Mouse (Mus musculus) intestine, embryonic 14.5 days (tissue): Measurements from ENCODE around the gene Dll3. TPM values are rescaled to one million over a fixed set of nuclear protein-coding genes. Genes with fewer than 3 reads are reported as not detected.

Experiments
- ATAC-seq: fragments of 200-750 bp; cut with Nextera tagmentation; replicated peaks from 2 replicates; pipeline ENCODE4 v1.8.0; 2017; ENCODE audit warnings: low read depth, moderate number of reproducible peaks, moderate TSS enrichment, moderate library complexity; ENCODE audit not compliant: low FRiP score, low TSS enrichment
- DNase-seq: peaks from one replicate; pipeline ENCODE4 v3.0.0-alpha.2; 2018; ENCODE audit warnings: low spot score
- H3K27ac ChIP-seq: fragments of 300-500 bp; sonication (generic); 2 replicates; pipeline ENCODE4 v1.5.1; 2014; ENCODE audit warnings: low read depth, mild to moderate bottlenecking, control low read depth
- H3K27me3 ChIP-seq: fragments of 300-500 bp; sonication (generic); replicated peaks from 2 replicates; pipeline ENCODE4 v1.6.1; 2014; ENCODE audit warnings: low read length, control low read depth; ENCODE audit not compliant: control insufficient read depth, insufficient read depth
- H3K36me3 ChIP-seq: fragments of 300-500 bp; sonication (generic); 2 replicates; pipeline ENCODE4 v1.6.1; 2014; ENCODE audit warnings: low read length, control low read depth; ENCODE audit not compliant: control insufficient read depth, insufficient read depth
- H3K4me1 ChIP-seq: fragments of 300-500 bp; sonication (generic); replicated peaks from 2 replicates; pipeline ENCODE4 v1.6.1; 2014; ENCODE audit warnings: low read length, control low read depth, mixed read lengths; ENCODE audit not compliant: control insufficient read depth, insufficient read depth
- H3K4me2 ChIP-seq: fragments of 300-500 bp; sonication (generic); 2 replicates; pipeline ENCODE4 v1.6.1; 2014; ENCODE audit warnings: low read length
- H3K4me3 ChIP-seq: fragments of 300-500 bp; sonication (generic); 2 replicates; pipeline ENCODE4 v1.5.1; 2014; ENCODE audit warnings: low read depth, low read length, control low read depth, mixed read lengths
- H3K9ac ChIP-seq: fragments of 300-500 bp; sonication (generic); 2 replicates; pipeline ENCODE4 v1.6.1; 2014; ENCODE audit warnings: mild to moderate bottlenecking, low read length
- H3K9me3 ChIP-seq: fragments of 300-500 bp; sonication (generic); 2 replicates; pipeline ENCODE4 v1.6.1; 2016; ENCODE audit warnings: low read length, control low read depth; ENCODE audit not compliant: control insufficient read depth
- WGBS: fragments of 180-500 bp; shearing (Covaris S2); extraction: QIAGEN DNeasy Blood & Tissue Kit; methylation state at CpG from one replicate; pipeline ENCODE4 v1.1.7; 2014; 5-methylcytosine and 5-hydroxymethylcytosine counted together
- polyA plus RNA-seq: library from polyadenylated mRNA; unstranded; fragments of >200 nt; fragmentation: Nextera tagmentation; extraction: Ambion mirVana; gene quantifications from 2 replicates; pipeline ENCODE4 v1.2.1, GENCODE M21; 2014

Dll3 gene
- polyA plus RNA-seq, 1 experiment from 2014 or later: 6.8 TPM

GRCm38 (mm10) chr7:28318036-28318435, 16.0 kb upstream of the Dll3 start:
- no peak for DNase-seq
- Histone ChIP-seq H3K4me3 (no peak overlapping the region), H3K4me1 (no peaks in the 10 kb centered on the region), H3K36me3 (peaks cover 90% of the 10 kb centered on the region), H3K27me3 (no peaks in the 10 kb centered on the region), H3K27ac (no peak overlapping the region), H3K9me3 (no peaks in the 10 kb centered on the region), H3K9ac (no peak overlapping the region), H3K4me2 (no peak overlapping the region)
- 87% methylated on average over 3 of the region's 3 CpGs for WGBS
- no peak for ATAC-seq

DNA sequence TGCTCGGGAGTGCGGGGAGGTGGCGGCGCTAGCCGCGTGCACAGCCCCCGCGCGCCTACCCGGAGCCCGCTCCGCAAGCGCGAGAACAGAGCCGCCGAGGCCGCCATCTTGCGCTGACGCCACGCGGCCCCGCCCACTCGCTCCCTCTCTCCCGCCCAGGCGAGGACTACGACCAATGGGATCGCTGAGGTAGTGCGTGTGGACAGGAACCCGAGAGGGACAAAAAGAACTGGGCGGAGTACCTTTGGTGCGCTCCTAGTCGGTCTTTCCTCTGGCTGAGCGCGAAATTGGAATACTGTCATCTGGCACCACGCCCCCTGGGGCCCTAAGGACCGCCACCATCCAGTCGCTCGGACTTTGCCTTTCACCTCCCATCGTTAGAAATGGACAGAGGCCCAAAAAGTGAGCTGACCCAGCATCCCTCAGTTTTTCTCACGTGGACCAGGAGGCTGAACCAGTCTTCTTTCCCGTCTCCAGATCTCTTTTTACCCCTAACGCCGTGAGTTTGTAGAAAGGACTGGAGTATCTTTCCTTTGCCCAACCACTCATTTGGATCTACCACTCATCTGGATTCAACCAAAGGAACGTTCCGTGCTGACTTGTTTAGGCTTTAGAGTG, 10.0 kb upstream of the Dll3 start, which contains the start of gene Timm50:
TSS of gene Timm50 (minus strand) at position 147 of the 618 bp plus-strand sequence.
- H3K27me3 ChIP-seq: no peaks in the 10 kb centered on the region
- H3K27ac ChIP-seq: peak within 1 kb of the TSS; percentile 67
- H3K4me1 ChIP-seq: peaks cover 8% of the 10 kb centered on the region
- DNase-seq (peak; percentile 97), ATAC-seq (peak; percentile 97)
- peak within 1 kb of the TSS; percentile 77 for H3K4me2 ChIP-seq
- 1% methylated on average over 45 of the region's 45 CpGs for WGBS
- peak within 1 kb of the TSS; percentile 91 for H3K9ac ChIP-seq
- H3K36me3 ChIP-seq: peaks cover 65% of the 10 kb centered on the region
- H3K9me3 ChIP-seq: no peaks in the 10 kb centered on the region
- peak within 1 kb of the TSS; percentile 99 for H3K4me3 ChIP-seq

GRCm38 (mm10) chr7:28311151-28311925, 9.3 kb upstream of the Dll3 start:
- no peaks in the 10 kb centered on the region for H3K9me3 ChIP-seq
- peak overlapping the region; percentile 77 for H3K4me2 ChIP-seq
- peaks cover 65% of the 10 kb centered on the region for H3K36me3 ChIP-seq
- ATAC-seq: peak; percentile 66
- peak overlapping the region; percentile 99 for H3K4me3 ChIP-seq
- peak overlapping the region; percentile 91 for H3K9ac ChIP-seq
- peak; percentile 62 for DNase-seq
- WGBS: 4% methylated on average over 33 of the region's 35 CpGs
- H3K4me1 ChIP-seq: peaks cover 8% of the 10 kb centered on the region
- no peaks in the 10 kb centered on the region for H3K27me3 ChIP-seq
- H3K27ac ChIP-seq: peak overlapping the region; percentile 67

- Histone ChIP-seq H3K27me3 (no peaks in the 10 kb centered on the region), H3K4me1 (peaks cover 8% of the 10 kb centered on the region), H3K9ac (no peak overlapping the region), H3K27ac (no peak overlapping the region), H3K4me2 (no peak overlapping the region), H3K9me3 (no peaks in the 10 kb centered on the region), H3K4me3 (no peak overlapping the region), H3K36me3 (peaks cover 65% of the 10 kb centered on the region)
- ATAC-seq (no peak), DNase-seq (no peak)
- 40% methylated on average over 9 of the region's 9 CpGs for WGBS
These were observed 7.7 kb upstream of the Dll3 start for GRCm38 (mm10) chr7:28309737-28310136.

DNA sequence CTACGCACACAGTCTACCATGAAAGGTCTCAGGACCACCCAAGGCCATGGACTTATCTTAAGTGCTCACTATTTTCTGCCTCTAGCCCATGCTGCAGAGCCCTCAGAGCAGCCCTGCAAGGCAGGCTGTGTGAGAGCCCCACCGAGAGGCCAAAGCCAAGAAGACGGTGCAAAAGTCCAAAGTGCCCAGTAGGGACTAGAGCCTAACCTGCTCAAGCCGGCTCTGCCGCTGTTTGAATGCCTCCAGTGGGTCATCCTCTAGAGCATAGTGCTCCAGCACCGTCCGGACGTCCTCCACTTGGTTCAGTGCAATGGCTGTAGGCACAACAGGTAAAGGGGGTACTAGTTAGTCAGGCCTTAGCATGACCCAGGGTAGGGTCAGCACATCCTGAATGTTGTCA, 4.2 kb upstream of the Dll3 start:
- Histone ChIP-seq H3K9me3 (no peaks in the 10 kb centered on the region), H3K4me2 (no peak overlapping the region), H3K36me3 (peaks cover 60% of the 10 kb centered on the region), H3K27me3 (peaks cover 14% of the 10 kb centered on the region), H3K27ac (no peak overlapping the region), H3K4me1 (peaks cover 11% of the 10 kb centered on the region), H3K4me3 (no peak overlapping the region), H3K9ac (no peak overlapping the region)
- DNase-seq (no peak), ATAC-seq (no peak)
- WGBS: 93% methylated on average over 8 of the region's 8 CpGs

GRCm38 (mm10) chr7:28305641-28306040, 3.6 kb upstream of the Dll3 start:
- H3K36me3 ChIP-seq: peaks cover 60% of the 10 kb centered on the region
- 92% methylated on average over 10 of the region's 10 CpGs for WGBS
- no peak for ATAC-seq
- no peaks in the 10 kb centered on the region for H3K9me3 ChIP-seq
- DNase-seq: no peak
- H3K27ac ChIP-seq: no peak overlapping the region
- no peak overlapping the region for H3K4me3 ChIP-seq
- H3K4me2 ChIP-seq: no peak overlapping the region
- H3K4me1 ChIP-seq: peaks cover 6% of the 10 kb centered on the region
- no peak overlapping the region for H3K9ac ChIP-seq
- H3K27me3 ChIP-seq: peaks cover 20% of the 10 kb centered on the region

- ATAC-seq (no peak), DNase-seq (peak; percentile 65)
- no peak overlapping the region for H3K4me3 ChIP-seq
- WGBS: 26% methylated on average over 43 of the region's 43 CpGs
- H3K27me3 ChIP-seq: peaks cover 69% of the 10 kb centered on the region
- H3K9me3 ChIP-seq: no peaks in the 10 kb centered on the region
- H3K4me2 ChIP-seq: peak overlapping the region; percentile 22; the same call in 1 of the 2 replicates
- H3K36me3 ChIP-seq: no peaks in the 10 kb centered on the region
- H3K27ac ChIP-seq: no peak overlapping the region
- peaks cover 7% of the 10 kb centered on the region for H3K4me1 ChIP-seq
- no peak overlapping the region for H3K9ac ChIP-seq
These were observed 3.0 kb downstream of the Dll3 start for GRCm38 (mm10) chr7:28298837-28299625.

- Histone ChIP-seq H3K27me3 (peaks cover 83% of the 10 kb centered on the region), H3K4me2 (peak overlapping the region; percentile 74), H3K4me3 (peak overlapping the region; percentile 44), H3K27ac (no peak overlapping the region), H3K9ac (peak overlapping the region; percentile 45), H3K36me3 (no peaks in the 10 kb centered on the region), H3K9me3 (no peaks in the 10 kb centered on the region), H3K4me1 (peaks cover 16% of the 10 kb centered on the region)
- ATAC-seq (peak; percentile 59), DNase-seq (peak; percentile 77)
- 3% methylated on average over 61 of the region's 63 CpGs for WGBS
These were observed 7.6 kb downstream of the Dll3 start for GRCm38 (mm10) chr7:28294481-28294880.
